Mouse (Mus musculus) lung, postnatal 0 days (tissue): ENCODE results near the gene Mosmo. TPM values are rescaled to one million over a fixed set of nuclear protein-coding genes. Genes with fewer than 3 reads are reported as not detected.
A peak's percentile ranks its signal among the peaks of the same experiment; 100 is the strongest.

Experiments used
- ATAC-seq: fragments of 200-750 bp; cut with Nextera tagmentation; 2 replicates; pipeline ENCODE4 v1.8.0; 2017; ENCODE audit warnings: moderate library complexity
- DNase-seq: peaks from one replicate; pipeline ENCODE4 v3.0.0-alpha.2; 2016; ENCODE audit warnings: low spot score
- H3K27ac ChIP-seq: fragments of 300-500 bp; sonication (generic); 2 replicates; pipeline ENCODE4 v1.5.1; 2014; ENCODE audit warnings: antibody characterized with exemption, mild to moderate bottlenecking, low read length, mixed read lengths
- H3K27me3 ChIP-seq: fragments of 300-500 bp; sonication (generic); replicated peaks from 2 replicates; pipeline ENCODE4 v1.6.1; 2014; ENCODE audit warnings: low read length, mixed read lengths; ENCODE audit not compliant: insufficient read depth
- H3K36me3 ChIP-seq: fragments of 300-500 bp; sonication (generic); 2 replicates; pipeline ENCODE4 v1.6.1; 2014; ENCODE audit warnings: low read length, mixed read lengths; ENCODE audit not compliant: insufficient read depth
- H3K4me1 ChIP-seq: fragments of 300-500 bp; sonication (generic); 2 replicates; pipeline ENCODE4 v1.6.1; 2014; ENCODE audit warnings: antibody characterized with exemption, low read depth, low read length, mixed read lengths; ENCODE audit not compliant: insufficient read depth
- H3K4me2 ChIP-seq: fragments of 300-500 bp; sonication (generic); replicated peaks from 2 replicates; pipeline ENCODE4 v1.6.1; 2014; ENCODE audit warnings: low read depth, mild to moderate bottlenecking, low read length, moderate library complexity, mixed read lengths
- H3K4me3 ChIP-seq: fragments of 300-500 bp; sonication (generic); 2 replicates; pipeline ENCODE4 v1.5.1; 2014; ENCODE audit warnings: low read depth, low read length
- H3K9ac ChIP-seq: fragments of 300-500 bp; sonication (generic); replicated peaks from 2 replicates; pipeline ENCODE4 v1.6.1; 2014; ENCODE audit warnings: low read depth, mild to moderate bottlenecking
- H3K9me3 ChIP-seq: fragments of 300-500 bp; sonication (generic); 2 replicates; pipeline ENCODE4 v1.6.1; 2016; ENCODE audit warnings: low read length, mixed read lengths
- CTCF ChIP-seq: IDR thresholded peaks from 2 replicates; pipeline ENCODE4 v1.5.1; 2016; ENCODE audit warnings: antibody characterized with exemption, mild to moderate bottlenecking
- EP300 ChIP-seq: IDR thresholded peaks from 2 replicates; pipeline ENCODE4 v1.6.1; 2016; ENCODE audit warnings: antibody characterized with exemption, mild to moderate bottlenecking, control low read depth
- WGBS: fragments of 180-500 bp; shearing (Covaris S2); extraction: QIAGEN DNeasy Blood & Tissue Kit; methylation state at CpG from one replicate; pipeline ENCODE4 v1.1.7; 2014; 5-methylcytosine and 5-hydroxymethylcytosine counted together
- polyA plus RNA-seq: library from polyadenylated mRNA; unstranded; fragments of >200 nt; fragmentation: Nextera tagmentation; extraction: Ambion mirVana; gene quantifications from 2 replicates; pipeline ENCODE4 v1.2.1, GENCODE M21; 2015

The Mosmo gene
- polyA plus RNA-seq, 1 experiment from 2014 or later: 13.1 TPM

- Histone ChIP-seq H3K27ac (no peak overlapping the region), H3K4me3 (no peak overlapping the region), H3K4me2 (no peak overlapping the region), H3K27me3 (no peaks in the 10 kb centered on the region), H3K36me3 (no peaks in the 10 kb centered on the region), H3K4me1 (no peaks in the 10 kb centered on the region; the same call in 1 of the 2 replicates), H3K9ac (no peak overlapping the region), H3K9me3 (no peaks in the 10 kb centered on the region)
- 0 out of 2 replicates have a peak, but pooled peaks have one; percentile 32 for TF ChIP-seq EP300
- no peak for TF ChIP-seq CTCF
- peak; percentile 86 for DNase-seq
- 43% methylated on average over 7 of the region's 7 CpGs for WGBS
- peak; percentile 90 for ATAC-seq
These were observed 55.5 kb downstream of the Mosmo start for GRCm38 (mm10) chr7:120732906-120733305.

GRCm38 (mm10) chr7:120739018-120739417 is 61.6 kb downstream of the Mosmo start, which contains the start of gene Vwa3a:
Vwa3a (plus strand) TSS chr7:120739318.
- no peak for DNase-seq
- Histone ChIP-seq H3K4me2 (no peak within 1 kb of the TSS), H3K4me1 (0 out of 2 replicates have a peak, but pooled peaks cover 5% of the 10 kb centered on the region), H3K36me3 (no peaks in the 10 kb centered on the region), H3K4me3 (no peak within 1 kb of the TSS), H3K27me3 (no peaks in the 10 kb centered on the region), H3K9ac (no peak within 1 kb of the TSS), H3K9me3 (no peaks in the 10 kb centered on the region), H3K27ac (no peak within 1 kb of the TSS)
- no peak for TF ChIP-seq EP300
- WGBS: 53% methylated on average over 6 of the region's 6 CpGs
- no peak for ATAC-seq

- Histone ChIP-seq H3K9me3 (no peaks in the 10 kb centered on the region), H3K9ac (no peak overlapping the region), H3K36me3 (no peaks in the 10 kb centered on the region), H3K27ac (no peak overlapping the region), H3K4me2 (no peak overlapping the region), H3K27me3 (no peaks in the 10 kb centered on the region), H3K4me3 (no peak overlapping the region), H3K4me1 (0 out of 2 replicates have a peak, but pooled peaks cover 5% of the 10 kb centered on the region)
- TF ChIP-seq EP300 (no peak), CTCF (peak; percentile 42)
- peak; percentile 40 for DNase-seq
- ATAC-seq: peak; percentile 67
- 15% methylated on average over 5 of the region's 5 CpGs for whole genome bisulfite sequencing
These were observed 62.2 kb downstream of the Mosmo start for GRCm38 (mm10) chr7:120739558-120740101.

GRCm38 (mm10) chr7:120743366-120744351 is 66.2 kb downstream of the Mosmo start:
- Histone ChIP-seq H3K36me3 (no peaks in the 10 kb centered on the region), H3K9me3 (no peaks in the 10 kb centered on the region), H3K4me2 (no peak overlapping the region), H3K9ac (no peak overlapping the region), H3K27me3 (no peaks in the 10 kb centered on the region), H3K4me1 (no peaks in the 10 kb centered on the region), H3K27ac (no peak overlapping the region), H3K4me3 (no peak overlapping the region)
- TF ChIP-seq CTCF: no peak
- no peak for TF ChIP-seq EP300
- no peak for DNase-seq
- 75% methylated on average over 14 of the region's 14 CpGs for WGBS
- no peak for ATAC-seq

- Histone ChIP-seq H3K27me3 (no peaks in the 10 kb centered on the region), H3K4me2 (no peak overlapping the region), H3K9ac (no peak overlapping the region), H3K27ac (no peak overlapping the region), H3K9me3 (no peaks in the 10 kb centered on the region), H3K36me3 (no peaks in the 10 kb centered on the region), H3K4me3 (no peak overlapping the region), H3K4me1 (no peaks in the 10 kb centered on the region)
- ATAC-seq (no peak), DNase-seq (no peak)
- TF ChIP-seq EP300 (no peak), CTCF (no peak)
- WGBS: 86% methylated on average over 6 of the region's 6 CpGs
These were observed 67.2 kb downstream of the Mosmo start for GRCm38 (mm10) chr7:120744606-120745005.

- no peaks in the 10 kb centered on the region for H3K4me1 ChIP-seq
- peak; percentile 82 for DNase-seq
- 40% methylated on average over 3 of the region's 3 CpGs for WGBS
- peak overlapping the region; percentile 26; the same call in 1 of the 2 replicates for H3K27ac ChIP-seq
- no peak for TF ChIP-seq CTCF
- no peak for TF ChIP-seq EP300
- no peak overlapping the region for H3K4me2 ChIP-seq
- H3K9me3 ChIP-seq: no peaks in the 10 kb centered on the region
- H3K4me3 ChIP-seq: no peak overlapping the region
- ATAC-seq: peak; percentile 80
- H3K27me3 ChIP-seq: no peaks in the 10 kb centered on the region
- no peak overlapping the region for H3K9ac ChIP-seq
- no peaks in the 10 kb centered on the region for H3K36me3 ChIP-seq
These were observed 68.6 kb downstream of the Mosmo start for GRCm38 (mm10) chr7:120746029-120746428.
